Mouse (Mus musculus) kidney, adult 2 months (tissue): ENCODE results near the gene Dnajc11. TPM values are rescaled to one million over a fixed set of nuclear protein-coding genes. Genes with fewer than 3 reads are reported as not detected.
A peak's percentile ranks its signal among the peaks of the same experiment; 100 is the strongest.

Source experiments
- DNase-seq: peaks from one replicate; pipeline ENCODE4 v3.0.0; 2021
- H3K27ac ChIP-seq: fragments of 200-500 bp; 2 replicates; pipeline ENCODE4 v1.5.1; 2012; ENCODE audit warnings: low read depth, low read length, control low read depth, inconsistent platforms; ENCODE audit not compliant: insufficient read depth
- H3K27me3 ChIP-seq: fragments of 200-500 bp; replicated peaks from 2 replicates; pipeline ENCODE4 v1.6.1; 2012; ENCODE audit warnings: mild to moderate bottlenecking, moderate library complexity, low read length, inconsistent platforms; ENCODE audit not compliant: control insufficient read depth, insufficient read depth
- H3K36me3 ChIP-seq: fragments of 200-500 bp; 2 replicates; pipeline ENCODE4 v1.6.1; 2012; ENCODE audit warnings: mild to moderate bottlenecking, moderate library complexity, low read length, inconsistent platforms; ENCODE audit not compliant: control insufficient read depth, insufficient read depth
- H3K4me1 ChIP-seq: fragments of 200-500 bp; 2 replicates; pipeline ENCODE4 v1.6.1; 2011; ENCODE audit warnings: low read length; ENCODE audit not compliant: control insufficient read depth, insufficient read depth
- H3K4me3 ChIP-seq: fragments of 200-500 bp; 2 replicates; pipeline ENCODE4 v1.5.1; 2011; ENCODE audit warnings: mild to moderate bottlenecking, low read depth, low read length, control low read depth; ENCODE audit not compliant: insufficient read depth
- CTCF ChIP-seq: fragments of 200-500 bp; conservative IDR thresholded peaks from 2 replicates; pipeline ENCODE4 v1.5.1; 2011; ENCODE audit warnings: low read depth, mild to moderate bottlenecking, control low read depth, low read length, moderate library complexity, mixed read lengths; ENCODE audit not compliant: insufficient read depth, insufficient read length
- POLR2A ChIP-seq: fragments of 200-500 bp; IDR thresholded peaks from one replicate; pipeline ENCODE4 v1.6.1; 2011; ENCODE audit warnings: low read depth, low read length, control low read depth
- WGBS: fragments of 180-500 bp; shearing (Covaris S2); methylation state at CpG from one replicate; pipeline ENCODE4 v1.1.7; 2018; 5-methylcytosine and 5-hydroxymethylcytosine counted together
- polyA plus RNA-seq: library from polyadenylated mRNA; depleted of rRNA; stranded (reverse); fragments of >200 nt; gene quantifications from 2 replicates; pipeline ENCODE4 v1.2.3, GENCODE M21; 2012

The Dnajc11 gene
- polyA plus RNA-seq, 1 experiment, result 76.1 TPM

DNA sequence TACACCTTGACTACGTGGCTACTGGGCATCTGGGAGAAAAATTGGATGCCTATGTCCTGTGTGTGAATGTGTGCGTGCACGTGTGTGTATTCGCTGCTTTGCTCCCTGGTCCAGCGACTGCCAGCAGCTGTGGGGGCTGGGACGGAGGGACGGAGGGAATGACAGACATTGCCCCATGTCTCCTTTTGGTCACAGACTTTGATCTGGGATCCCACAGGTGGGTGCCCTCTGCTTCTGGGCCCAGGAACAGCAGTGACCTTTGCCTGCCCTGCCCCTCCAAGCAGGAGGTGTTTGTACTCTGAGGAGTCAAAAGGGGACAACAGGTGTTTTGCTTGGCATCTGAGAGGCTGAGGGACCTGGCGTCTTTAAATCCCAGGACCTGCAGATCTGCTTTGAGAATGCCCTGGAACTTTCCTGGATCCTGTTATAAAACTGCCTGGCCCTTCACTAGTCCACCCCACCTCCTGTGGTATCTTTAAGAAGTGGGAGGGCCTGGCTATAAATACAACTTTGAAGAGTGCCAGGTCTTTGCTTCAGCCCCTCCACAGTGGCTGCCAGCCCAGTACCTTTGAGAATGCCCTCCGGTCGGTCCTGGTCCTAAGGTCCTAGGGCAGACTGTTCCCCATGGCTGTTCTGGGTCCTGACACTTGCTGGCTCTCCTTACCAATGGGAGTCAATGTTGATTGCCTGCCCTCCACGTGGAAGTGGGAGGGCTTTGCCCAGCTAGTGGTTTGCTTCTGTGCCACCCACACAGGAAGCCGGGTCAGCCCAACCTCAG is 79.7 kb downstream of the Dnajc11 start:
- 47% methylated on average over 12 of the region's 12 CpGs for WGBS
- Histone ChIP-seq H3K36me3 (no peaks in the 10 kb centered on the region), H3K27ac (no peak overlapping the region), H3K27me3 (no peaks in the 10 kb centered on the region), H3K4me1 (peaks cover 14% of the 10 kb centered on the region), H3K4me3 (no peak overlapping the region)
- TF ChIP-seq CTCF (no peak), POLR2A (no peak)
- DNase-seq, result peak; percentile 88

DNA sequence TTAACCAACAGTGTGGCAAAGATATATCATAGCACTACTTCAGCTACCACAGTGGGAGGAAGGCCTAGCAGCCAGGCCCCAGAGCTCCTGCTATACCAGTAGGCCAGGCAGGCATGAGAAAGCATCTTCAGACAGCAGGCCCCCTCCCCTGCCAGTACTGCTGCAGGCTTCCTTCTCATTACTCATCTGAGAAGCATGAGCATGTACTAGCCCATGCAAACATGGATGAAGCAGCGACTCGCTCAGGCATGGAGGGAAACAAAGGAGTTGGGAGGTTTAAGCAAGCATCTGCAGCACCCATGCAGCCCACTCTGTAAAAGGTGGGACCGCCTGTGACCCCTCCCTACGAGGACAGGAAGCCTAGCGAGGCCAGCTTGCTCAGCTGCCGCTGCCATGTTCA is 85.6 kb downstream of the Dnajc11 start:
- H3K27me3 ChIP-seq, result no peaks in the 10 kb centered on the region
- no peak for TF ChIP-seq POLR2A
- TF ChIP-seq CTCF, result no peak
- H3K4me3 ChIP-seq, result no peak overlapping the region
- no peaks in the 10 kb centered on the region for H3K36me3 ChIP-seq
- no peaks in the 10 kb centered on the region for H3K4me1 ChIP-seq
- 85% methylated on average over 6 of the region's 6 CpGs for WGBS
- no peak overlapping the region for H3K27ac ChIP-seq
- DNase-seq, result no peak

DNA sequence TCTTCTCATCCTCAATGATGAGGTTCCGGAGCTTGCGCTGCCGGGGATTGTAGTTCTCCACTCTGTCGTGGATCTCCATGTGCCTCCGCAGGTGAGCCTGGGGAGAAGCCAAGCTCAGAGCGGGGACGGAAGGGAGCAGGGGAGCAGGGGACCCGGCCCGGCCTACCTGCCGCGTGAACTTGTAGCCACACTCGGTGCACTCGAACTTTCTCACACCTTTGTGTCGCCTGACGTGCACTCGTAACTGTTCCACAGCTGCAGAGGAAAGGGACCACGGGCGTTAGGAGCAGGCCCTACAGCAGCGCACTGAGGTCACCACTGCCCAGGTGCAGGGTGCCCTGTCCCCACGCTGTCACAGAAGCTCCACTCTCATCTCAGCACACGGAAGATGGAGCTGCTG is 86.5 kb downstream of the Dnajc11 start:
- Histone ChIP-seq H3K4me1 (no peaks in the 10 kb centered on the region), H3K36me3 (no peaks in the 10 kb centered on the region), H3K27me3 (no peaks in the 10 kb centered on the region), H3K27ac (no peak overlapping the region), H3K4me3 (no peak overlapping the region)
- no peak for TF ChIP-seq CTCF
- no peak for TF ChIP-seq POLR2A
- DNase-seq, result no peak
- WGBS, result 90% methylated on average over 21 of the region's 21 CpGs

DNA sequence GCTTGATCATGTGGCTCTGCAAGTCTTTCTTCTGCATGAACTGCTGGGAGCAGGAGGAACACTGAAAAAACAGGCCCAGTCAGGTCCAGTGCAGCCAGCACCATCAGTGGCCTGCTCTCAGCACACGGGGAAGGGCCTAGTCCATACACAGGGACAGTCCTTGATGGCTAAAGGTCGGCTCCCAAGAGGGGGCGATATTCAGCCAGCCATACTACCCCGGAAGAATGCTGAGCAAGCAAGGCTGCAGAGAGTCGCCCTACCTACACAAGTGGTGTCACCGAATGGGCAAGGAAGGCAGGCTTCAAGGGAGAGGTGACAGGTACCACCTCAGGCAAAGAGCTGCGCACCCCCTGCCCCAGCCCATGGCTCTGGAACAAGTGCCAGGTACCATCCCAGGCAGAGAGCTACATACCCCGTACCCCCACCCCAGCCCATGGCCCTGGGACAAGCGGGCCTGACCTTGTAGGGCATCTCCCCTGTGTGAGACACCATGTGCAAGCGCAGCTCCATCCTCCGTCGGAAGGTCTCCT is 88.1 kb downstream of the Dnajc11 start:
- Histone ChIP-seq H3K4me1 (0 out of 2 replicates have a peak, but pooled peaks cover 2% of the 10 kb centered on the region), H3K4me3 (no peak overlapping the region), H3K27me3 (no peaks in the 10 kb centered on the region), H3K27ac (no peak overlapping the region), H3K36me3 (no peaks in the 10 kb centered on the region)
- 78% methylated on average over 12 of the region's 12 CpGs for WGBS
- TF ChIP-seq CTCF (peak; percentile 24; the same call in 1 of the 2 replicates), POLR2A (no peak)
- DNase-seq, result no peak

DNA sequence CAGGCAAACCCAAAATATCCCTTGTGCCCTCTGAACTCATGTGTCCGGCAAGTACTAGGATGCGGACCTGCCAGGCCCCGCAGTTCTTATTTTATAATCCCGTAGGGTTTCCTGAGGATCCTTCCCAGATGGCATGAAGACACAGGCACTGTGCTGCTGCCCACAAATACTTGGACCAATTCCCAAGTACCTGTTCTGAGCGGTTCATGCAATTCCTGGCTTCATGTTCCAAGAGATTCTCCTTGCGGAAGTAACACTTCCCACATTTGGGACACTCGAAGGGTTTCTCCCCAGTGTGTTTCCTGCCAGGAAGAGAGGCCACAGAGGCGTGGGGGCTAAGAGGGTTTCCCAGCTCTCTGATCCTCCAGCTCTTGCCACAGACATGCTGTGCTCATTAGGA is 89.0 kb downstream of the Dnajc11 start:
- Histone ChIP-seq H3K27me3 (no peaks in the 10 kb centered on the region), H3K27ac (no peak overlapping the region), H3K4me3 (no peak overlapping the region), H3K36me3 (no peaks in the 10 kb centered on the region), H3K4me1 (0 out of 2 replicates have a peak, but pooled peaks cover 6% of the 10 kb centered on the region)
- no peak for TF ChIP-seq CTCF
- TF ChIP-seq POLR2A, result no peak
- DNase-seq, result no peak
- 70% methylated on average over 8 of the region's 8 CpGs for WGBS

DNA sequence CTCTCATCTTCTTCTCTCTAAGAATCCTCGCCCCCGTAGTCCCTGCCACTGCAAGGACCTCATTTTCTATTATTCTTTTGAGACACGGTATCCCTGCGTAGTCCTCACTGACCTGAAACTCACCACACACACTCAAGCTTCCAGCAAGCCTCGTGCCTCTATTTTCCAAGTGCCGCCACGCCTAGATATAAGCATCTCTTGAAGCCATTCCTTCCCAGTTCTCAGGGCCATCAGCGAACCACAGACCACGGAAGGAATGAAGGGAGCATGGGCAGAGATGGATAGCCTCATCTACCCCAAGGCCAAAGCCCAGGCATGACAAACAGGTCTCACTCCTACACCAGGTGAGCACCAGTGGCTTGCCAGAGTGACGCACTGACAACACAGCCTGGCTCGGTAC is 91.0 kb downstream of the Dnajc11 start:
- Histone ChIP-seq H3K4me3 (no peak overlapping the region), H3K27me3 (no peaks in the 10 kb centered on the region), H3K27ac (no peak overlapping the region), H3K4me1 (peaks cover 6% of the 10 kb centered on the region; the same call in 1 of the 2 replicates), H3K36me3 (no peaks in the 10 kb centered on the region)
- WGBS, result 94% methylated on average over 11 of the region's 11 CpGs
- no peak for DNase-seq
- TF ChIP-seq CTCF (no peak), POLR2A (no peak)

DNA sequence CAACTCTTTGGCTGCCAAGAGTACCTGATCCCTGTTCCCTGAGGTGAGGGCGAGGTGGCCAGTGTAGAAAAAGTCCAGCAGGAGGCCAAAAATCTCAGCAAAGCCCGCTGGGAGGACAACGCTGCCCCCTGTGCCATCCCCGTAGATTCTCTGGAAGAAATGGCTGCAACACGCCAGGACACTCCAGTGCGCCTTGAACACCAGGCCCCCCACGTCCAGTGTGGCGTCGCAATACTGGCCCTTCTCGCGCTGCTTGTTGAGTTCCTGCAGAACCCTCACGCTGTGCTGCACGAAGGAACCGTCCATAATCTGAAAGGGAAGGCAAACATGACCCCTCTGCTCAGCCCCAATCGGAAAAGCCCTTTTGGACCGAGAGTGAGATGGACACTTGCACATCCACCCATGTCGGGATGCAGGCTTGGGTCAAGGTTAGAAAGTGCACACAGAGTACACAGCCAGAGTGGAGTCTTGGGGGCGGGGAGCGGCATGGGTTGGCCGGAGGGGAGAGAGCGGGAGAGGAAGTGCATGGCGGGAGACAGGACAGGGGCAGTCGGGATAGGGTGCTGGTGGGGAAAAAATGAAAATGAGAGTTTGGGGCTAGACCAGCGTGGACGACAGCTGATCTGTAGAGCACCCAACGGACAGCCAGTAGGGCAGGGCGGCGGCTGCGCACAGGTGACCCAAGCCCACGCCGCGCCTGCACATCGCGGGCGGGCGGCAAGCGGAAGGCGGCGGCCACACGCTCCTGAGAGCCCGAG is 93.4 kb downstream of the Dnajc11 start:
- TF ChIP-seq POLR2A, result no peak
- TF ChIP-seq CTCF, result 0 out of 2 replicates have a peak, but pooled peaks have one; percentile 4
- H3K4me1 ChIP-seq, result peaks cover 6% of the 10 kb centered on the region; the same call in 1 of the 2 replicates
- H3K27me3 ChIP-seq, result no peaks in the 10 kb centered on the region
- peak; percentile 51 for DNase-seq
- peak overlapping the region; percentile 66 for H3K4me3 ChIP-seq
- no peaks in the 10 kb centered on the region for H3K36me3 ChIP-seq
- 2% methylated on average over 41 of the region's 41 CpGs for WGBS
- peak overlapping the region; percentile 19 for H3K27ac ChIP-seq
